Mouse (Mus musculus) adrenal gland, adult (tissue): ENCODE results near the gene Syne1.
A peak's percentile ranks its signal among the peaks of the same experiment; 100 is the strongest.

Source experiments
- DNase-seq, 2 experiments: peaks; one replicate each; pipeline ENCODE4 v3.0.0; 2022 to 2023; ENCODE audit warnings: low spot score in 1 of 2; ENCODE audit not compliant: inconsistent age in 2 of 2

Gene Syne1

DNA sequence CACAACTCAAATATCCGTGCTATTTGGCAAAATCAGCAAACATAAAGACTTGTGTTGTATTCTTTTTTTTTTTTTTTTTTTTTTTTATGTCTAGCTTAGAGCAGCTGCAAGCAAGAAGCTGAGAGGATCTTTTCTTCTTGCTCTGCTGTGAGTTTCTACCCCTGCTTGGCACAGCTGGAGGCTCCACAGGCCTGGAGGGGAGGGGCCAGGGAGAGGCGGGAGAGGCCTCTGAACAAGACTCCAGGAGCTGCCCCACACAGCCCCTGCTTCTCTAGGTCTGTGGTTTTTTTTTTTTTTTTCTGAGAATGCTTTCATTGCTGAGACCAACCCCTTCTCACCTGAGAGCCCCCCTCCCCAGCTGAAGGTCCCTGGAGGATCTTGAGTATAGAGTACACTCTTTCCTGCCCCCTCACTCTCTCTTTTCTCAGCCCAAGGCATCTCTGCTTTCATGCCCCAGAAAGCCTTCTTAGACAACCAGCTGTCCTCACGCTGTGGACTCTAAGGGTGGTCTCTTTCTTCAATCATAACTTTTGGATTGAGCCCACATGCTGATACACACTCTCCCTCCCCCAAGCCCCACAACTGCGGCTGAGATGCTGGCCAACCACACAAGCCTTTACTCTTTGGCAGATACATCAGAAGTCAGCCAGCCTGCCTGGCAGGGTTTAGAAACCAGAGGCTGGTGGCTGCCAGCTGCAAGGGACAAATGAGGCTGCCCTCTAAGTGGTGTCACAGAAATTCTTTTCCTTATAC is 241.1 kb downstream of the Syne1 start:
- no peak for DNase-seq

GRCm38 (mm10) chr10:5309398-5309797 is 241.9 kb downstream of the Syne1 start:
- DNase-seq = no peak

- DNase-seq = no peak
These were observed 245.7 kb downstream of the Syne1 start for GRCm38 (mm10) chr10:5305555-5305954.

- peak in 1 of 2 experiments; percentile 37 for DNase-seq
These were observed 255.9 kb downstream of the Syne1 start for GRCm38 (mm10) chr10:5295291-5295891.

- DNase-seq = no peak
These were observed 261.7 kb downstream of the Syne1 start for GRCm38 (mm10) chr10:5289575-5289909.

- DNase-seq = peak; percentile 26 to 70
These were observed 262.3 kb downstream of the Syne1 start for GRCm38 (mm10) chr10:5288716-5289574.

DNA sequence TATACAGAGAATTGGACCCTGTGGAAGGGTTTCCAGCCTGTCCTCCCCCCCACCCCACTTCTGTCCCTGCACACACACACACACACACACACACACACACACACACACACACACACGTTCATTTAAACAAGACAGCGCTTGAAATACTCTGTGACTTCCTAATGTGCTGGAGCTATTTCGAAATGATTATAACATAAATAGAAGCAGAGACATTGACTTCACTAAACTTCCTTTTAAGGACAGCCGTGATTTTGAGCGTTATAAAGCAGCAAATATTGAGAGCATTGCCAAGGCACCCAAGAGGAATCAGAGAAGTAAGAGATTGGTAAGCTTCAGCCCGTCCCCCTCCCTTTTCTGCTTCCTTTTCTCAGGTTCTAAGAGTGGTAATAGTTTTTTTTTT is 263.0 kb downstream of the Syne1 start:
- DNase-seq = peak in 1 of 2 experiments; percentile 32

GRCm38 (mm10) chr10:5275769-5276168 is 275.5 kb downstream of the Syne1 start:
- no peak for DNase-seq

DNA sequence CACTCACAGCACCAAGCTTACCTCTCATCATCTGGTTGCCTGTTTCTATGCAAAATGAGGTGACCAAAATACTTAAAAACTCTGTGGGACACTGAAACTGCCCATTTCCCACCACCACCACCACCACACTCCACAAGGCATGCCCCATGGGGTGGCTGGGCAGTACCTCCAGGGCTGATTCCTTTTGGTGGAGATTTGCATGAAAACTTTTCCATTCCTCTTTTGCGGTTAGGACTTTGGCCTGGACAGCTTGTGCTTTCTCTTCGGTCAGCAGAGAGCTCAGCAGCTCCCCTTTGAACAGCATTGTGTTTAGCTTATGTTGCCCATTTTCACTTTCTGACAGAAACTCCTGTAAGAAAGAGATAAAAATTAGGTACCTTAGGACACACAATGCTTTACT is 280.6 kb downstream of the Syne1 start:
- DNase-seq = no peak

DNA sequence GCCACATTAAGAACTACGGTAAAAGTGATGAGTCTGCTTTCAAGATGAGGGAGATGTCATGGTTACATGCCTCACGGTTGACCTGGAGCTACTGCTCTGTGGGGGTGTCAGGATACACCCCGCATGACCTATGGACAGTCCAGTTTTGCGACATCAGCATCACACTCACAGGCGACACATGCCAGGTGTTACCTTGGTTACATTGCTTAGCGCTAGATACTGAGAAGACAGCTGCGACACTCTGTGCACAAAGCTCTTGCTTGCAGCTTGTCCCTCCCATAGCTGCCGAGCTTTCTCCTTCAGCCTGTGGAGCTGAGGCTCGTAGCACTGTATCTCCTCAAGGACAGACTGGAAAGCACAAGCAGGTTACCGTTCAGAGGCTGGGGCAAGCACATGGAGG is 286.9 kb downstream of the Syne1 start:
- DNase-seq = peak; percentile 16 to 61

GRCm38 (mm10) chr10:5262636-5263035 is 288.6 kb downstream of the Syne1 start:
- no peak for DNase-seq

DNA sequence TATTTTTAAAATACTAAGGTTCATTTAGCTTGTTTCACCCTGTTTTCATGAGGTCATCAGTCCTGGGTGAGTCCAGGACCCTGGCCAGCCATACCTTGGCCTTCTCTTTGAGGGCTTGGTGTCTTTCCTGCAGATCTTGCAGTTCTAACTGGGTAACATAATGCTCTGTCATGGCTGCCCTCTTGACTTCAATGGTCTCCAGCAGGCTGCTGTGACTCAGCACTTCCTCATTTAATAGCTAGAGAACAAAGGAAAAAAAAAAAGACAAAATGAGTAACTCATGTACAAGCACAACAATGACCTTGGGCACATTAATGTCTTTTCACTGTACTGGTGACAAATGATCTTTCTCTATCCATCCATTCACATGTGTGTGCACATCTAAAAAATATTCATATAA is 294.6 kb downstream of the Syne1 start:
- no peak for DNase-seq

- DNase-seq = no peak
These were observed 297.5 kb downstream of the Syne1 start for GRCm38 (mm10) chr10:5253752-5254151.

GRCm38 (mm10) chr10:5250702-5251101 is 300.6 kb downstream of the Syne1 start:
- DNase-seq = no peak

DNA sequence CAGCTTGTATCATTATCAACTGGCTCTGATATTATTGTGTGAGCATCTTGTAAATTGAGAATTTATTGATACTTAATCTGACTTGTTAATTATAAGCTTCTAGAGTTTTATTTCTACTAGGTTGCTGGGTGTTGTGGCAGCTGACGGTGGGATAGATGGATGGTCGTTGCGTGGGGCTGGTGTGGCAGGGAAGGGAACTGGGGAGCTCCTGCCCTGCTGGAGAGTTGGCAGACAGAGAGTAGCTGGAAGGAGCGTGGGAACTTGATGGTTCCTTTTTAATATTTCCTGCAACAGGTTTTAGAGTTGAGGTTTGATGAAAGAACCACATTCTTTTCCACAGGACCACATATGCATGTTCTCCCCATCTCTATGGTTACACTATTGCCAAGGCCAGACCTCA is 311.6 kb downstream of the Syne1 start:
- no peak for DNase-seq

GRCm38 (mm10) chr10:5236926-5237325 is 314.4 kb downstream of the Syne1 start:
- no peak for DNase-seq

- peak; percentile 9 to 49 for DNase-seq
These were observed 315.1 kb downstream of the Syne1 start for GRCm38 (mm10) chr10:5236171-5236570.

GRCm38 (mm10) chr10:5234721-5235501 is 316.4 kb downstream of the Syne1 start:
- DNase-seq = no peak

- DNase-seq = no peak
These were observed 322.2 kb downstream of the Syne1 start for GRCm38 (mm10) chr10:5229129-5229528.

DNA sequence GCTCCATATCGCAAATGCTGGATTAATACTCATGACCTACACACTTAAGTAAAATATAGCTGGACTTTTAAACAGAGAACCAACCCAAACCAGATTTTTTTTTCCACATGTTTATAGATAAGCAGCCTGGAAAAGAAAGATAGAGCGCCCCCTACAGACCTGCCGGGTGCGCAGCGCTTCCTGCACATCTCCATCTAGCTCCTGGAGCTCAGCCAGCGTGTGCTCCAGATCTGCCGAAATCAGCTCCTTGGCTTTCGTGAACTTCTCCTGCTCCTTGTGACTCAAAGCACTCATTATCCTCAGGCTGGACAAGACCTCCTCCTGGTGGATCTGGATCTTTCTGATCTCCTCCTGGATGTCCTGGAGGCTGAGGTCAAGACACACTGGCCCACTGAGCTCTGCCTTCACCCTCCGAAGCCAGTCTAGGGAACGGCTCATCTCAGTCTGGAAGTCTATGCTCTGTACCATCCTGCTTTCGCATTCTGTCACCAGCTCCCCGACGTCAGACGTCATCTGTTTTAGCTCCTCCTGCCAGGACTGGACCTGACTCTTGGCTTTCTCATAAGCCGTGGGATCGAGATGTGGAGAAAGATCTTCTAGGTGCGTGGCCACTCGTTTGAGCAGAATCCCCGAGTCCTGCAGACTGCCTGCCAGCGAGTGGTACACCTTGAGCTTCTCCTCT is 323.7 kb downstream of the Syne1 start:
- peak in 1 of 2 experiments; percentile 39 for DNase-seq

DNA sequence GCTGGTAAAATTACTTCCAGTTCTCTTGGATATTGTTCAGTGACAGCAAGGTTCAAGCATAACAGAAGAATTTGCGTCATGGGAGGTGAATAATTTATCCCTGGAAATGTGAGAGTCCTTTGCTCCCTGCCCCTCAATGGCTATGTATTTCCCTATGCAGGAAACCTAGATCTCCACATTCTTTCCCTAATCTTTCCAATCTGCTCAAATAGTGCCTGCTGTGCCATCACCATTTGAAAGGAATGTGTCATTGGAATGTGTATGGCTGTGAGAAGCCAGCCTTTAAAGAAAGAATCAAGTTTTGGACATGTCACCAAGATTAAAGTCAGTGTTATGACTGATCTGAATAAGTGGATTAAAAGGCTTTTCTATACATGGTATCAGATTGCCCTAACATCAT is 335.3 kb downstream of the Syne1 start:
- DNase-seq = no peak
